Comparison of ENCODE assay signal across 24 mouse cellular contexts in the genomic region with DNA sequence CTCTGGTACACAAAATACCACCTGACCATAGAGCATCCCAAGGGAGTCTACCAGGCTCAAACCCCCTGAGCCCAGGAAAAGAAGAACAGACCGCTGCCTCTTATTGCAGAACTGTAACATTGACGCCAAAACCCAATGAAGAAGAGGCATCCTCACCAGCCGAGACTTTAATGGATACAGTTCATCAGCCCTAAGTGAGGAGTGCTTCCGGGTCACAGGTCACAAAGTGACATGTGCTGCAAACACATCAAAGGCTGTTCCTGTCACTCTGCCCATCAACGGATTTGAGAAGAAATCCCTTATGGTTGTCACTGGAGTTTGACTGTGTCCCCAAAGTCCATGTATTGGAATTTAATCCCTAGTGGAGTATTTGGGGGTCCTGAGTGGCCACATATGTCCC. TPM values are rescaled to one million over a fixed set of nuclear protein-coding genes. Genes with fewer than 3 reads are reported as not detected.
DNase-seq lines count a peak whose midpoint lies in the region; ATAC-seq and TF ChIP-seq lines count a peak whose summit lies in the region.
"Had no signal": no experiment of that assay in that cellular context is flagged by ENCODE, and none has a peak within 500 bp of the region (broad histone marks: within the 10 kb centered on the region; RNA-seq: fewer than 3 reads in every experiment).

No protein-coding gene starts in this region.

- TF ChIP-seq CTCF in CH12.LX (conservative IDR thresholded peaks at IDR 0.05 in 1 of 2, IDR thresholded peaks at IDR 0.05 in 1 of 2; ENCODE audit: low read depth in 2 of 2, low read length in 2 of 2) = no peak
- no peak for TF ChIP-seq CTCF in E14TG2a.4 (conservative IDR thresholded peaks at IDR 0.05; ENCODE audit: low read length)
- no peak for TF ChIP-seq CTCF in stomach, postnatal 0 days (IDR thresholded peaks at IDR 0.05; ENCODE audit: low read depth)

- H3K4me3 ChIP-seq in CH12.LX (replicated peaks in 1 of 3; ENCODE audit: low read depth in 2 of 3, low read length in 2 of 3, poor library complexity in 1 of 3) (no peak overlapping the region), E14TG2a.4 (replicated peaks; ENCODE audit: low read length) (peak overlapping the region; percentile 66; the same call in 1 of the 2 replicates)
- H3K4me3 ChIP-seq in forebrain, embryonic 15.5 days = no peak overlapping the region
- no peak overlapping the region for H3K4me3 ChIP-seq in stomach, postnatal 0 days (ENCODE audit: low read depth, low read length)
- H3K4me3 ChIP-seq: embryonic facial prominence, embryonic 13.5 days; embryonic facial prominence, embryonic 15.5 days; forebrain, embryonic 13.5 days had no signal

- no peaks in the 10 kb centered on the region for H3K36me3 ChIP-seq in CH12.LX (replicated peaks in 1 of 2; ENCODE audit: control insufficient read depth in 1 of 2, insufficient read depth in 1 of 2, low read length in 1 of 2)
- H3K36me3 ChIP-seq in E14TG2a.4 (ENCODE audit: insufficient read depth, low read length) = no peaks in the 10 kb centered on the region
- H3K36me3 ChIP-seq in forebrain, embryonic 15.5 days = no peaks in the 10 kb centered on the region
- H3K36me3 ChIP-seq in stomach, postnatal 0 days (ENCODE audit: control insufficient read depth, insufficient read depth, low read length) = no peaks in the 10 kb centered on the region
- H3K36me3 ChIP-seq: embryonic facial prominence, embryonic 13.5 days; embryonic facial prominence, embryonic 15.5 days; G1E had no signal

- ATAC-seq in forebrain, embryonic 15.5 days (replicated peaks) = no peak
- no peak for ATAC-seq in erythroblast, adult 5-6 weeks (replicated peaks; ENCODE audit: low FRiP score, poor library complexity, severe bottlenecking)
- ATAC-seq in stomach, postnatal 0 days (ENCODE audit: low FRiP score, low TSS enrichment) = no peak
- ATAC-seq: activated CD4-positive, CD25-positive, alpha-beta regulatory T cell, adult 4 months; forebrain, embryonic 13.5 days; forebrain, embryonic 16.5 days; Patski had no signal

- H3K27me3 ChIP-seq in CH12.LX (replicated peaks) (peaks cover 2% of the 10 kb centered on the region), E14TG2a.4 (ENCODE audit: insufficient read depth, low read length) (no peaks in the 10 kb centered on the region; the same call in 1 of the 2 replicates)
- no peaks in the 10 kb centered on the region for H3K27me3 ChIP-seq in forebrain, embryonic 15.5 days
- no peaks in the 10 kb centered on the region for H3K27me3 ChIP-seq in stomach, postnatal 0 days (ENCODE audit: control insufficient read depth, insufficient read depth, low read length)
- H3K27me3 ChIP-seq: embryonic facial prominence, embryonic 13.5 days; embryonic facial prominence, embryonic 15.5 days; forebrain, embryonic 13.5 days; Patski had no signal

- no peaks in the 10 kb centered on the region for H3K79me2 ChIP-seq in CH12.LX (replicated peaks; ENCODE audit: control insufficient read depth, extremely low read depth, insufficient read depth, poor library complexity, severe bottlenecking)

- no peak for TF ChIP-seq EP300 in CH12.LX (IDR thresholded peaks at IDR 0.05; ENCODE audit: low read length)
- no peak for TF ChIP-seq EP300 in stomach, postnatal 0 days (optimal IDR thresholded peaks at IDR 0.05)

- 77% methylated on average over 5 of the region's 5 CpGs for whole genome bisulfite sequencing in forebrain, embryonic 15.5 days
- WGBS in stomach, postnatal 0 days = 69% methylated on average over 5 of the region's 5 CpGs

- H3K4me1 ChIP-seq in CH12.LX (ENCODE audit: control insufficient read depth in 1 of 2, insufficient read depth in 2 of 2) = peaks cover 29 to 44% of the 10 kb centered on the region in 2 experiments
- H3K4me1 ChIP-seq in E14TG2a.4 (replicated peaks; ENCODE audit: low read depth, low read length) = peaks cover 66% of the 10 kb centered on the region
- H3K4me1 ChIP-seq in forebrain, embryonic 15.5 days = peaks cover 4% of the 10 kb centered on the region; the same call in 1 of the 2 replicates
- peaks cover 5% of the 10 kb centered on the region for H3K4me1 ChIP-seq in stomach, postnatal 0 days (replicated peaks; ENCODE audit: control insufficient read depth, insufficient read depth)
- H3K4me1 ChIP-seq: forebrain, embryonic 13.5 days had no signal

- peak overlapping the region; percentile 90 for H3K4me2 ChIP-seq in CH12.LX (ENCODE audit: insufficient read depth, low read depth, poor library complexity, severe bottlenecking)
- no peak overlapping the region for H3K4me2 ChIP-seq in forebrain, embryonic 15.5 days (replicated peaks)
- no peak overlapping the region for H3K4me2 ChIP-seq in stomach, postnatal 0 days (replicated peaks; ENCODE audit: low read depth)
- H3K4me2 ChIP-seq: embryonic facial prominence, embryonic 13.5 days; embryonic facial prominence, embryonic 15.5 days; forebrain, embryonic 13.5 days had no signal

- no peak for TF ChIP-seq RAD21 in CH12.LX (IDR thresholded peaks at IDR 0.05; ENCODE audit: low read depth, low read length)

- dilution Hi-C loops in CH12.LX (cut with MboI; ENCODE audit: extremely low pct_ligation_motif_present, extremely low pct_unique_long_range_greater_than_20kb, low sequenced_read_pairs) = no loop called here

- DNase-seq in CH12.LX (ENCODE audit: extremely low read depth) (peak; percentile 53), ES-CJ7 (ENCODE audit: low read depth, low spot score) (peak; percentile 68), R1 (ENCODE audit: low read depth, low spot score) (peak; percentile 43)
- DNase-seq in right cerebral cortex, postnatal 4 days = no peak
- no peak for DNase-seq in stomach, postnatal 0 days (ENCODE audit: low spot score)
- DNase-seq: adrenal gland, adult 8-10 months; adrenal gland, postnatal 14 days; cerebellum, adult 11 months; cerebellum, adult 18-20 months; cerebellum, adult 8-10 months; cerebellum, adult 9-11 months; cerebellum, postnatal 14 days; cerebellum, postnatal 36 days; embryo, embryonic 11 days had no signal

- in situ Hi-C loops in CH12.LX (cut with MboI; ENCODE audit: low pct_ligation_motif_present, low pct_unique_long_range_greater_than_20kb, low sequenced_read_pairs) = no loop called here

- no peak for TF ChIP-seq POLR2A in CH12.LX (IDR thresholded peaks at IDR 0.05; ENCODE audit: low read depth, low read length)

- H3K27ac ChIP-seq in CH12.LX (ENCODE audit: insufficient read depth, low read depth) = peak overlapping the region; percentile 35; the same call in 1 of the 2 replicates
- H3K27ac ChIP-seq in forebrain, embryonic 15.5 days (replicated peaks) = no peak overlapping the region
- no peak overlapping the region for H3K27ac ChIP-seq in stomach, postnatal 0 days (replicated peaks)
- H3K27ac ChIP-seq: forebrain, embryonic 13.5 days had no signal

- H3K9me3 ChIP-seq in CH12.LX (replicated peaks; ENCODE audit: low read length) (peaks cover 21% of the 10 kb centered on the region), E14TG2a.4 (ENCODE audit: low read length) (peaks cover 11% of the 10 kb centered on the region)
- no peaks in the 10 kb centered on the region for H3K9me3 ChIP-seq in forebrain, embryonic 15.5 days
- H3K9me3 ChIP-seq in stomach, postnatal 0 days (ENCODE audit: control insufficient read depth, low read length) = no peaks in the 10 kb centered on the region
- H3K9me3 ChIP-seq: embryonic facial prominence, embryonic 13.5 days; embryonic facial prominence, embryonic 15.5 days; forebrain, embryonic 13.5 days; G1E had no signal

- peak overlapping the region; percentile 34; the same call in 1 of the 2 replicates for H3K9ac ChIP-seq in CH12.LX (ENCODE audit: insufficient read depth, low read depth)
- no peak overlapping the region for H3K9ac ChIP-seq in forebrain, embryonic 15.5 days (replicated peaks)
- H3K9ac ChIP-seq in stomach, postnatal 0 days (ENCODE audit: low read length) = no peak overlapping the region
- H3K9ac ChIP-seq: embryonic facial prominence, embryonic 15.5 days; forebrain, embryonic 13.5 days had no signal

TF ChIP-seq in CH12.LX, 34 proteins besides CTCF, POLR2A, EP300 and RAD21:
- TF ChIP-seq ZNF384 (IDR thresholded peaks at IDR 0.05; ENCODE audit: low read depth, low read length) (no peak), ELF1 (IDR thresholded peaks at IDR 0.05; ENCODE audit: low read depth, low read length) (0 out of 2 replicates have a peak, but pooled peaks have one; percentile 15), HCFC1 (IDR thresholded peaks at IDR 0.05; ENCODE audit: low read depth, low read length) (peak; percentile 59), NRF1 (IDR thresholded peaks at IDR 0.05; ENCODE audit: low read depth, low read length) (no peak), JUND (conservative IDR thresholded peaks at IDR 0.05; ENCODE audit: low read depth, low read length) (no peak), CHD2 (IDR thresholded peaks at IDR 0.05; ENCODE audit: low read length) (peak; percentile 57), UBTF (IDR thresholded peaks at IDR 0.05; ENCODE audit: low read depth, low read length) (no peak), TCF12 (IDR thresholded peaks at IDR 0.05; ENCODE audit: low read depth, low read length) (0 out of 2 replicates have a peak, but pooled peaks have one; percentile 22), RCOR1 (conservative IDR thresholded peaks at IDR 0.05; ENCODE audit: low read depth, low read length) (no peak), MXI1 (IDR thresholded peaks at IDR 0.05; ENCODE audit: low read depth, low read length) (peak; percentile 48; the same call in 1 of the 2 replicates), MAX (IDR thresholded peaks at IDR 0.05; ENCODE audit: low read length) (peak; percentile 73)

RNA-seq across cellular contexts. Expression of a gene that starts 14.8 kb away (rescaled TPM):
- total RNA-seq in CH12.LX (2012; rRNA removed) (22.1 and 23.4 TPM in 2 replicates), CH12.LX (2014; rRNA removed) (24.7 and 26.5 TPM in 2 replicates)
- 21.2 and 26.7 TPM in 2 replicates for polyA plus RNA-seq in CH12.LX (2012; ENCODE audit: insufficient read length, low read depth)
- 27.2 and 27.5 TPM in 2 replicates for polyA plus RNA-seq in forebrain, embryonic 15.5 days (2015; fragmentation: Nextera tagmentation; extraction: Ambion mirVana)
- total RNA-seq in erythroblast, adult 5-6 weeks (2015; ENCODE audit: low replicate concordance) = 48.3 and 50.0 TPM in 2 replicates
- 37.9 and 41.1 TPM in 2 replicates for total RNA-seq in erythroblast, adult 5-6 weeks (2017; ENCODE audit: low replicate concordance)
- 14.7 and 17.8 TPM in 2 replicates for polyA plus RNA-seq in stomach, postnatal 0 days (2015; fragmentation: Nextera tagmentation; extraction: Ambion mirVana)

Comparison
In these comparisons a context has a peak if more than half of its experiments do, and no peak if none do; other contexts are left out.
1. DNase-seq: peak in CH12.LX (single experiment), ES-CJ7 (single experiment) and R1 (single experiment); none in right cerebral cortex, postnatal 4 days (single experiment) and stomach, postnatal 0 days (single experiment).